Mouse (Mus musculus) bone marrow, adult 2 months (tissue): ENCODE results near the gene P2ry13. TPM values are rescaled to one million over a fixed set of nuclear protein-coding genes. Genes with fewer than 3 reads are reported as not detected.

Experiments
- H3K27ac ChIP-seq: fragments of 200-500 bp; 2 replicates; pipeline ENCODE4 v1.5.1; 2012; ENCODE audit warnings: low read depth, mild to moderate bottlenecking, control low read depth, inconsistent platforms, low read length; ENCODE audit not compliant: control insufficient read depth, poor library complexity, insufficient read depth
- H3K4me1 ChIP-seq: fragments of 200-500 bp; 2 replicates; pipeline ENCODE4 v1.6.1; 2011; ENCODE audit warnings: low read length; ENCODE audit not compliant: control insufficient read depth, insufficient read depth
- H3K4me3 ChIP-seq: fragments of 200-500 bp; replicated peaks from 2 replicates; pipeline ENCODE3; 2011; ENCODE audit warnings: mild to moderate bottlenecking, low read depth, low read length, control low read depth; ENCODE audit not compliant: control insufficient read depth
- CTCF ChIP-seq: fragments of 200-500 bp; IDR thresholded peaks from 2 replicates; pipeline ENCODE4 v1.5.1; 2011; ENCODE audit warnings: low read length, control low read depth; ENCODE audit not compliant: control insufficient read depth, insufficient read depth
- POLR2A ChIP-seq: fragments of 200-500 bp; IDR thresholded peaks from 2 replicates; pipeline ENCODE4 v1.6.1; 2011; ENCODE audit warnings: low read depth, mild to moderate bottlenecking, control low read depth, low read length, borderline replicate concordance; ENCODE audit not compliant: control insufficient read depth
- WGBS: fragments of 180-500 bp; shearing (Covaris S2); methylation state at CpG from one replicate; pipeline ENCODE4 v1.1.7; 2018; 5-methylcytosine and 5-hydroxymethylcytosine counted together
- polyA plus RNA-seq: library from polyadenylated mRNA; stranded (reverse); fragments of >200 nt; gene quantifications from 2 replicates; pipeline ENCODE4 v1.2.4, GENCODE M21; 2011; ENCODE audit warnings: low replicate concordance; ENCODE audit not compliant: missing spikeins, insufficient read depth, insufficient read length

Gene P2ry13
- polyA plus RNA-seq, 1 experiment: 1.2 TPM

DNA sequence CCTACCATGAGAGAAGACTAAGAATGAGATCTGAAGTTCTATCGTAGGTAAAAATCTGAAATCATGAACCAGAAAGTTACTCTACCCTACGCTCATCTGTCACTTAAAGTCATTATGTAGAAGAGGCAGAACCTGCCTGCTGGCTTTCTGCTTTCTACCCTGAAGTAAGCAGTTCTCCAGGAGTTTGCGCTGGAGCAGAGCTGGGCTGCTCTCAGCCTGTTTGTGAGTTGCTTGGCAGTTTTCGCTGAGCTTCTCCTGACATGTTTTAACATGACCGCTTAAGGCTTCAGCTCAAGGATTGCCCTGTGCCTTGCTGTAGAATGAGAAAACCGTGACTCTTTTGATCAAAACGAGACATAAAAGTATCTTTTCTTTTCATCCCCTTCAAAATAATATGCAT, 16.6 kb downstream of the P2ry13 start:
- WGBS: 90% methylated on average over 7 of the region's 7 CpGs
- TF ChIP-seq CTCF: no peak
- no peak for TF ChIP-seq POLR2A
- no peak overlapping the region for H3K4me3 ChIP-seq
- no peaks in the 10 kb centered on the region for H3K4me1 ChIP-seq
- H3K27ac ChIP-seq: no peak overlapping the region

- 88% methylated on average over 6 of the region's 6 CpGs for WGBS
- TF ChIP-seq CTCF (no peak), POLR2A (no peak)
- Histone ChIP-seq H3K27ac (no peak overlapping the region), H3K4me1 (no peaks in the 10 kb centered on the region), H3K4me3 (no peak overlapping the region)
Measured at GRCm38 (mm10) chr3:59191674-59192073, 19.0 kb downstream of the P2ry13 start.

GRCm38 (mm10) chr3:59187336-59187735, 23.3 kb downstream of the P2ry13 start:
- Histone ChIP-seq H3K4me1 (no peaks in the 10 kb centered on the region; the same call in 1 of the 2 replicates), H3K4me3 (no peak overlapping the region), H3K27ac (no peak overlapping the region)
- WGBS: 77% methylated on average over 4 of the region's 4 CpGs
- TF ChIP-seq CTCF (no peak), POLR2A (no peak)

- Histone ChIP-seq H3K4me3 (no peak overlapping the region), H3K27ac (no peak overlapping the region), H3K4me1 (no peaks in the 10 kb centered on the region; the same call in 1 of the 2 replicates)
- WGBS: 77% methylated on average over 4 of the region's 4 CpGs
- TF ChIP-seq CTCF (no peak), POLR2A (no peak)
Measured at GRCm38 (mm10) chr3:59185662-59186061, 25.0 kb downstream of the P2ry13 start.

DNA sequence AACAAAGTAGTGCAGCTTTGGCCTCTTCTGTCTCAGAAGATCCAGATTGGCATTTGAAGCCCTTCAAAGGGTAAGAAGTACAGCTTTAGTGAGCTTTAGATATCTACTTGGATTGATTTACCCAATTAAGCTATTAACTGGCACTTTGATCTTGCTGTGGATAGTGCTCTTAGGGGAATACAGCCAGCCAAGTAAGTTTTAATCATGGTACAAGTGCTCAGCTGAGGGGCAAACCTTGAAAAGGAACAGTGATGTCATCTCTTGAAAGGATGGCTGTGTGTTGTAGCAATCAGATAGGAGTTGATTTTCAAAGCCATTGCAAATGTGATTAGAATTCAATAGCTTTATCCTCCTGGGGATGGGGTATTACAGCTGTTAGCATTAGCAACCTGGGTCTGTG, 28.6 kb downstream of the P2ry13 start:
- Histone ChIP-seq H3K4me3 (no peak overlapping the region), H3K4me1 (no peaks in the 10 kb centered on the region; the same call in 1 of the 2 replicates), H3K27ac (no peak overlapping the region)
- no peak for TF ChIP-seq POLR2A
- TF ChIP-seq CTCF: no peak

DNA sequence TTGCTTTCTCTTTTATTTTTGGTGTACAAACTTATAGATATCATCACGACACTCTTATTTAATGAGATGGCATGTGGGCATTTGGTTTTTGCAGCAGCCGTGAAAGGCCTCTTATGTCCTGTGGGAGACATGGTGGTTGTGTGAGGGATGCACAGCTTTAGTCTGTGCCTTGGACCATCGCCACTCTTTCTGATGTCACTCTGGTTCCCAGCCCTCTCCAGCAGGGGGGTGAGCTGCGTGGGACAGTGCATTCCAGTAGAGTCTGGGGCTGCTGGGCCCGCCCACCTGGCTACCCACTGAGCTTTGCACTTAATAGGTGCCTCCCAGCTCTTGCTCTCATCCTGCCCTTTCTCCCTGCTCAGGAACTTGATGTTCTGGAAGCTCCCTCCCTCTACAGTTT, 29.5 kb downstream of the P2ry13 start:
- Histone ChIP-seq H3K27ac (no peak overlapping the region), H3K4me3 (no peak overlapping the region), H3K4me1 (no peaks in the 10 kb centered on the region)
- no peak for TF ChIP-seq POLR2A
- no peak for TF ChIP-seq CTCF
- WGBS: 75% methylated on average over 5 of the region's 5 CpGs

DNA sequence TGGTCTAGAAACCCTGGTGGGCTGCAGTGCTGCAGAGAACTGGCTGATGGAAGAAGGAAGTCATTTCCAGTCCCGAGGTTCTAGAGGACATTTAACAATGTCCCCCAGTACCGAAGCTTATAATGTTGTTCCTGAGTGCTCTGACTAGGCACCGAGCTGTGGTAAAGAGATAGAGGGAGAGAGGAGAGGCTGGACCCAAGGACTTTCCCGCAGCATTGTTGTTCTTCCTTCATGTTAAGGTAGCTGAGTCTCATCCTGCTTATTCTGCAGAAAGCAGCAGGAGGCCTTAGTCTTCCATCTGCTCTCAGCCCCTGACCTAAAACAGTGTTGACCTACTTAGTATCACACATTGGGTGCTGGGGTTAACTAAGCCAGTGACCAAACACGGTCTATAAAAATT, 33.8 kb downstream of the P2ry13 start:
- H3K4me1 ChIP-seq: no peaks in the 10 kb centered on the region
- no peak overlapping the region for H3K4me3 ChIP-seq
- TF ChIP-seq CTCF (no peak), POLR2A (no peak)
- WGBS: 57% methylated on average over 5 of the region's 5 CpGs
- no peak overlapping the region for H3K27ac ChIP-seq

GRCm38 (mm10) chr3:59175234-59175633, 35.4 kb downstream of the P2ry13 start:
- H3K4me1 ChIP-seq: no peaks in the 10 kb centered on the region
- WGBS: 23% methylated on average over 5 of the region's 5 CpGs
- TF ChIP-seq POLR2A: no peak
- peak; percentile 66 for TF ChIP-seq CTCF

GRCm38 (mm10) chr3:59174426-59175154, 36.1 kb downstream of the P2ry13 start:
- H3K4me1 ChIP-seq: no peaks in the 10 kb centered on the region
- 38% methylated on average over 6 of the region's 6 CpGs for WGBS
- H3K27ac ChIP-seq: no peak overlapping the region
- no peak for TF ChIP-seq POLR2A
- peak; percentile 37; the same call in 1 of the 2 replicates for TF ChIP-seq CTCF
- H3K4me3 ChIP-seq: no peak overlapping the region

More at GRCm38 (mm10) chr3:59175234-59175633, 35.4 kb downstream of the P2ry13 start:
- no peak overlapping the region for H3K27ac ChIP-seq
- no peak overlapping the region for H3K4me3 ChIP-seq
